Mouse (Mus musculus): ENCODE measurements around the gene Fam189b. TPM values are rescaled to one million over a fixed set of nuclear protein-coding genes. Genes with fewer than 3 reads are reported as not detected.
A peak's percentile ranks its signal among the peaks of the same experiment; 100 is the strongest.

Fam189b gene
- polyA plus RNA-seq, 2 experiments = 34.5 to 95.5 TPM

DNA sequence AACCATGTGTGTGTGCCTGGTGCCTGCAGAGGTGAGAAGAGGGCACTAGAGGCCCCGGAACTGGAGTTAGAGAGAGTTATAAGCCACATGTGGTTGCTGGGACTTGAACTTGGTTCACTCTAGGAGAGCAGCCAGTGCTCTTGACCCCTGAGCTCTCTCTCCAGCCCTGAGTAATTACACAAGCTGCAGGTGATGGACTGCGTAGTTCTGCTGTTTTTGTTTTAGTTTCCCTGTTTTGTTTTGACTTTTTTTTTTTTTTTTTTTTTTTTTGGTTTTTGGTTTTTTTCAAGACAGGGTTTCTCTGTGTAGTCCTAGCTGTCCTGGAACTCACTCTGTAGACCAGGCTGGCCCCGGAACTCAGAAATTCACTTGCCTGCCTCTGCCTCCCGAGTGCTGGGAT, 21.2 kb upstream of the Fam189b start:
- Histone ChIP-seq H3K36me3 (ENCODE audit: control insufficient read depth, insufficient read depth, low read length) (peaks cover 6% of the 10 kb centered on the region), H3K4me3 (replicated peaks; ENCODE audit: low read length) (no peak overlapping the region), H3K27me3 (ENCODE audit: control insufficient read depth, insufficient read depth, low read length) (peaks cover 17% of the 10 kb centered on the region), H3K27ac (replicated peaks; ENCODE audit: low read depth, low read length) (no peak overlapping the region), H3K9me3 (ENCODE audit: control insufficient read depth, low read length) (no peaks in the 10 kb centered on the region), H3K9ac (ENCODE audit: low read depth, low read length, severe bottlenecking) (no peak overlapping the region), H3K4me1 (ENCODE audit: control insufficient read depth, insufficient read depth, low read length) (peaks cover 21% of the 10 kb centered on the region), H3K4me2 (replicated peaks; ENCODE audit: low read depth, low read length, severe bottlenecking) (no peak overlapping the region)
- ATAC-seq (ENCODE audit: low FRiP score, low read depth) = no peak
- no peak for DNase-seq (ENCODE audit: low spot score)
- no peak for TF ChIP-seq POLR2A (IDR thresholded peaks at IDR 0.05; ENCODE audit: borderline replicate concordance, extremely low read depth, insufficient read depth, insufficient read length)
- WGBS = 71% methylated on average over 4 of the region's 4 CpGs

DNA sequence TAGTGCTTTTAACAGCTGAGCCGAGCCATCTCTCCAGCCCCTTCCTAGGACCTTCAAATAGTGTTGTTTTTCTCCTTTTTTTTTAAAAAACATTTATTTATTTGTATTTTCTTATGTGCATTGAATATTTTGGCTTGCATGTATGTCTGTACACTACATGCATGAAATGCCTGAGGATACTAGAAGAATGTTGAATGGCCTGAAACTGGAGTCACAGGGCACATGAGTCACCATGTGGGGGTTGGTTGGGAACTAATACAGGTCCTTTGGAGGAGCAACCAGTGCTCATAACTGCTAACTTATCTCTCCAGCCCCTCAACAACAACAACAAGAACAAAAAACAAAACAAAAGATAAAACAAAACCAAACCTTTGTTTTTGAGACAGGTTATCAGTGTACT, 19.8 kb upstream of the Fam189b start:
- Histone ChIP-seq H3K4me1 (ENCODE audit: control insufficient read depth, insufficient read depth, low read length) (peaks cover 21% of the 10 kb centered on the region), H3K9me3 (ENCODE audit: control insufficient read depth, low read length) (no peaks in the 10 kb centered on the region), H3K27me3 (ENCODE audit: control insufficient read depth, insufficient read depth, low read length) (peaks cover 15% of the 10 kb centered on the region), H3K4me3 (replicated peaks; ENCODE audit: low read length) (no peak overlapping the region), H3K4me2 (replicated peaks; ENCODE audit: low read depth, low read length, severe bottlenecking) (no peak overlapping the region), H3K9ac (ENCODE audit: low read depth, low read length, severe bottlenecking) (no peak overlapping the region), H3K36me3 (ENCODE audit: control insufficient read depth, insufficient read depth, low read length) (peaks cover 19% of the 10 kb centered on the region), H3K27ac (replicated peaks; ENCODE audit: low read depth, low read length) (no peak overlapping the region)
- WGBS = 63% methylated on average over 1 of the region's 1 CpGs
- TF ChIP-seq POLR2A (IDR thresholded peaks at IDR 0.05; ENCODE audit: borderline replicate concordance, extremely low read depth, insufficient read depth, insufficient read length) = no peak
- ATAC-seq (ENCODE audit: low FRiP score, low read depth) (no peak), DNase-seq (ENCODE audit: low spot score) (no peak)

DNA sequence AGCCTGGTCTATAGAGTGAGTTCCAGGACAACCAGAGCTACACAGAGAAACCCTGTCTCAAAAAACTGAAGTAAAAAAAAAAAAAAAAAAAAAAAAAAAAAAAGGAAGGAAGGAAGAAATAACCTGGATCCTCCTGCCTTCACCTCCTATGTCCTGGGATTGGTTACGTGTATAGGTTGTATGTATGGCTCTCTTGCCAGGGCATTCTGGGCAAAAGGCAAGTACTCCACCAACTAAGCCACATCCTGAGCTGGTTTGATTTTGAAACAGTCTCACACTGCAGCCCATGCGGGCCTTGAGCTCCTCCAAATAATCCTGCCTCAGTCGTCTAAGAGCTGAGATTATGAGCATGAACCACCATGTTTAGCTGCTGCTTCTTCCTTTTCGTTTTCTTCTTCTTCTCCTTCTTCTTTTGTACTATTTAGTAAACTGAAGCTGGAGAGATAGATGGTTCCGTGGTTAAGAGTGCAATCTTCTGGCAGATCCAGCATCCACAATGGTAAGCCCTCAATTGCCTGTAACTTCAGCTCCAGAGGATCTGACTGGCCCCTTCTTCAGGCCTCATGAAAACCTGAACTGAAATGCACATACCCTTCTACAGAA, 19.2 kb upstream of the Fam189b start:
- WGBS = 70% methylated on average over 5 of the region's 5 CpGs
- ATAC-seq (ENCODE audit: low FRiP score, low read depth) = no peak

DNA sequence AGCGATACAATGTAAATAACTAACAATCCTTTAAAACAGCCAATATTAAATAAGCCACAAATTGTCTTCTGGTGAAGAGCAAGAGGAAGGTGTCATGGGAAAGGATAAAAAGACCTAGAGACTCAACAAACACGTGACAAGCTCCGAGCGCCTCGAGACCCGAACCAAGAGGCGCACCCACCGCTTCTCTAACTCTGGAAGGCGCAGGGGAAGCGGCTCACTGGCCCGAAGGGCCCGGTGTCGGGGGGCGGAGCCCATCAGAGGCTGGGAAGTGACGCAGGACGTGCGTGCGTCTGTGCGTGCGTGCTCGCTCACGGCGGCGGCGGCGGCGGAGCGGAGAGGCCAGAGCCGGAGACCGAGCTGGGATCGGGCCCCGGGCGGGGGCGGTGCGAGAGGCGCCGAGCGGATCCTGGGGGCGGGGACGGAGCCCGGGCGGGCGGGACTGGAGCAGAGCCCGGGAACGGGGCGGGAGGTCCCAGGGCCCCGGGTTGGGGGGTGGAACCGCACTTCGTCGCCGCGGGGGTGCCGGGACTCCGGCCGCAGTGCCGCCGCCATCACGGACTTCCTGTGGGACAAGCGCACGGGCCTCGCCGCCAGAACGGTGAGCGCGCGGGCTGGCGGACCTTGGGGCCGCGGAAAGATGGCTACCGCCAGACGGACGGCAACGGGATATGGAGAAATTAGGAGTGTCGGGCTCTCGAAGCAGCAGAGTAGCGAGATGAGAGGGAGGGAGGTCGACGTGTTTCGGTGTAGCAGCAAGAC, 18.3 kb upstream of the Fam189b start, which contains the start of gene Clk2:
Clk2 (plus strand) TSS at position 290 of the 762 bp plus-strand sequence.
- Histone ChIP-seq H3K9ac (ENCODE audit: low read depth, low read length, severe bottlenecking) (peak within 1 kb of the TSS; percentile 96), H3K27me3 (ENCODE audit: control insufficient read depth, insufficient read depth, low read length) (no peaks in the 10 kb centered on the region), H3K4me2 (replicated peaks; ENCODE audit: low read depth, low read length, severe bottlenecking) (peak within 1 kb of the TSS; percentile 47), H3K4me3 (replicated peaks; ENCODE audit: low read length) (peak within 1 kb of the TSS; percentile 81), H3K27ac (replicated peaks; ENCODE audit: low read depth, low read length) (peak within 1 kb of the TSS; percentile 97), H3K36me3 (ENCODE audit: control insufficient read depth, insufficient read depth, low read length) (peaks cover 34% of the 10 kb centered on the region), H3K9me3 (ENCODE audit: control insufficient read depth, low read length) (no peaks in the 10 kb centered on the region), H3K4me1 (ENCODE audit: control insufficient read depth, insufficient read depth, low read length) (peaks cover 13% of the 10 kb centered on the region)
- WGBS = under 1% methylated on average over 74 of the region's 79 CpGs
- DNase-seq (ENCODE audit: low spot score) = peak; percentile 89
- TF ChIP-seq POLR2A (IDR thresholded peaks at IDR 0.05; ENCODE audit: borderline replicate concordance, extremely low read depth, insufficient read depth, insufficient read length) = peak; percentile 72; the same call in 1 of the 2 replicates
- peak; percentile 97 for ATAC-seq (ENCODE audit: low FRiP score, low read depth)

More for the DNA sequence above, 19.2 kb upstream of the Fam189b start:
- TF ChIP-seq POLR2A (IDR thresholded peaks at IDR 0.05; ENCODE audit: borderline replicate concordance, extremely low read depth, insufficient read depth, insufficient read length) = no peak
- no peak overlapping the region for H3K27ac ChIP-seq (replicated peaks; ENCODE audit: low read depth, low read length)
- DNase-seq (ENCODE audit: low spot score) = no peak
- no peaks in the 10 kb centered on the region for H3K9me3 ChIP-seq (ENCODE audit: control insufficient read depth, low read length)
- H3K27me3 ChIP-seq (ENCODE audit: control insufficient read depth, insufficient read depth, low read length) = peaks cover 9% of the 10 kb centered on the region
- H3K4me1 ChIP-seq (ENCODE audit: control insufficient read depth, insufficient read depth, low read length) = peaks cover 21% of the 10 kb centered on the region
- H3K9ac ChIP-seq (ENCODE audit: low read depth, low read length, severe bottlenecking) = peak overlapping the region; percentile 96; the same call in 1 of the 2 replicates
- H3K36me3 ChIP-seq (ENCODE audit: control insufficient read depth, insufficient read depth, low read length) = peaks cover 25% of the 10 kb centered on the region
- H3K4me2 ChIP-seq (replicated peaks; ENCODE audit: low read depth, low read length, severe bottlenecking) = peak overlapping the region; percentile 47
- H3K4me3 ChIP-seq (replicated peaks; ENCODE audit: low read length) = peak overlapping the region; percentile 81

DNA sequence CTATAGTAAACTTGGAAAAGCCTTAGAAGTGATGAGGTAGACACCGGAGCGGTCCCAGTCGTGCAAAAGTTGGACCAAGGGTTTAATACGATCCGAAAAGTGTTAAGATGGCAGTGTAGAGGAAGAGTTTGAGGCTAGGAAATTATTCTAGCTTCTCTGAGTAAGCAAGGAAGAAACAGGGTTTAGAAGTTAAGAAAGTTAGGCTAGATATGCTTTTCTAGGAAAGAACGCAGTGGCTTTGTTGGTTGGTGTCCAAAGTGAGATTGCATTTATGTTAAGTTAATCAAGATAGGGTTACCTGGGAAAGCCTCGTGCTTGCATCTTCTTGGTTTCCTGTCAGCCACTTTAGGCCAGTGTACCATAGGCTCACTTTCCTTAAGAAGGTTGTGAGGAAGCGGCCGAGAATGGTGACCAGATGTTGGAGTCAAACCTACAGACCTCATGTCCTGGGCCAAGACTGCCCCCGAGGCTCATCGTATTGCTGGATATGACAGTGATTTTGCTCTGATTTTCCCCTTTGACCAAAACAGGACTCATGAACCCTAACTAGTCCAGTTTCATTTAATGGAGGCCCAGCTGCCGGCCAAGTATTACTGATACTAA, 17.6 kb upstream of the Fam189b start:
- DNase-seq (ENCODE audit: low spot score) (no peak), ATAC-seq (ENCODE audit: low FRiP score, low read depth) (no peak)
- peaks cover 41% of the 10 kb centered on the region for H3K36me3 ChIP-seq (ENCODE audit: control insufficient read depth, insufficient read depth, low read length)
- peak overlapping the region; percentile 81 for H3K4me3 ChIP-seq (replicated peaks; ENCODE audit: low read length)
- TF ChIP-seq POLR2A (IDR thresholded peaks at IDR 0.05; ENCODE audit: borderline replicate concordance, extremely low read depth, insufficient read depth, insufficient read length) = no peak
- peaks cover 12% of the 10 kb centered on the region for H3K4me1 ChIP-seq (ENCODE audit: control insufficient read depth, insufficient read depth, low read length)
- peak overlapping the region; percentile 96 for H3K9ac ChIP-seq (ENCODE audit: low read depth, low read length, severe bottlenecking)
- no peaks in the 10 kb centered on the region for H3K27me3 ChIP-seq (ENCODE audit: control insufficient read depth, insufficient read depth, low read length)
- H3K9me3 ChIP-seq (ENCODE audit: control insufficient read depth, low read length) = no peaks in the 10 kb centered on the region
- H3K4me2 ChIP-seq (replicated peaks; ENCODE audit: low read depth, low read length, severe bottlenecking) = peak overlapping the region; percentile 47
- H3K27ac ChIP-seq (replicated peaks; ENCODE audit: low read depth, low read length) = peak overlapping the region; percentile 97
- WGBS = 16% methylated on average over 12 of the region's 12 CpGs

Measured in limb, embryonic 14.5 days (tissue).